Mouse (Mus musculus): ENCODE results near the gene Cdk5r1. TPM values are rescaled to one million over a fixed set of nuclear protein-coding genes. Genes with fewer than 3 reads are reported as not detected.

The Cdk5r1 gene
- total RNA-seq, 2 experiments from 2014 or later, result 327 to 329 TPM

DNA sequence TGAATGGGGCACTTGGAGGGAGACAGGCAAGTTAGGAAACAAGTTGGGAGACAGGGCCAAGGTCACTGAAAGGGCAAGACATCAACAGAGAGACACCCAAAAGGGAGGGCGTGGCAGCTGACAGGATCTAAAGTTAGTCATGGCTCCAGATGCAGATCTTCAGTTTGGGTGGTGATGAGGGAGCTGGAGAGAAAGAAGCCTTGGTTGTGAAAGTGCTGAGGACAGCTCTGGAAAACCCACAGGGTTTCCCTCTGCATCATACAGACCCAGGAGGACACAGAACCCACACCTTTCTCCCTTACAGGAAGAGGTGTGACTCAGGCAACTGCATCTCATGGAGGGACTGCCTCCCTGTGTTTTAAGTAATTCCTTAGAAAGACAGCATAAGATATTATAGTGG is 19.8 kb downstream of the Cdk5r1 start:
- no peak for DNase-seq (ENCODE audit: extremely low spot score in 1 of 2, low spot score in 2 of 2)
- intact Hi-C loops (cut with DNase I), result no loop called here

- intact Hi-C loops (cut with DNase I), result no loop called here
Observed at GRCm38 (mm10) chr11:80497225-80497919, 20.5 kb downstream of the Cdk5r1 start.

GRCm38 (mm10) chr11:80498328-80499070 is 21.7 kb downstream of the Cdk5r1 start:
- intact Hi-C loops (cut with DNase I), result no loop called here
- no peak for DNase-seq (ENCODE audit: extremely low spot score in 1 of 2, low spot score in 2 of 2)

More at GRCm38 (mm10) chr11:80497225-80497919, 20.5 kb downstream of the Cdk5r1 start:
- DNase-seq (ENCODE audit: extremely low spot score in 1 of 2, low spot score in 2 of 2), result no peak

DNA sequence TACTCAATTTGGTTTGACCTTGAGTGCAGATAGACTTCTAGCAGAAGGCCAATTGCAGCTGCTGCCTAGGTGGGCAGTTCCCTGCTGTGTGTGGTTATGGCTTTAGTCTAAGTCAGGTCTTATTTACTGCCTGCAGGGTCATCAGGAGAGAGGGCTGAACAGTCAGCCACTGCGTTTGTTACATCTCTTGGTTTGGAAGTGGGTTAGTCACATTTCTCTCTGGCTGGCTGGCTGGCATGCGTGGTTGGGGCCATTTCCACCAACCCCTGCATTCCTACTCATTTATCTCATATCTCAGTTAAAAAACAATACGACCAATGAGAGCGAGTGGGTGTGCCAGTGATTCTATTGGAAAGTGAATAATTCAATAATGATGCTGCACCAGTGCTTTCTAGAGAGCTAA is 22.7 kb downstream of the Cdk5r1 start:
- no peak for DNase-seq (ENCODE audit: extremely low spot score in 1 of 2, low spot score in 2 of 2)
- intact Hi-C loops (cut with DNase I), result no loop called here

- DNase-seq (ENCODE audit: extremely low spot score in 1 of 2, low spot score in 2 of 2), result no peak
- intact Hi-C loops (cut with DNase I), result no loop called here
Observed at GRCm38 (mm10) chr11:80503281-80503680, 26.5 kb downstream of the Cdk5r1 start.

- DNase-seq (ENCODE audit: extremely low spot score in 1 of 2, low spot score in 2 of 2), result peak; percentile 88 to 97
- intact Hi-C loops (cut with DNase I), result loop anchor here (2.0 kb wide), 1 partner anchor 23 kb away; no protein-coding TSS in a partner anchor
Observed at GRCm38 (mm10) chr11:80503726-80504452, 27.1 kb downstream of the Cdk5r1 start.

DNA sequence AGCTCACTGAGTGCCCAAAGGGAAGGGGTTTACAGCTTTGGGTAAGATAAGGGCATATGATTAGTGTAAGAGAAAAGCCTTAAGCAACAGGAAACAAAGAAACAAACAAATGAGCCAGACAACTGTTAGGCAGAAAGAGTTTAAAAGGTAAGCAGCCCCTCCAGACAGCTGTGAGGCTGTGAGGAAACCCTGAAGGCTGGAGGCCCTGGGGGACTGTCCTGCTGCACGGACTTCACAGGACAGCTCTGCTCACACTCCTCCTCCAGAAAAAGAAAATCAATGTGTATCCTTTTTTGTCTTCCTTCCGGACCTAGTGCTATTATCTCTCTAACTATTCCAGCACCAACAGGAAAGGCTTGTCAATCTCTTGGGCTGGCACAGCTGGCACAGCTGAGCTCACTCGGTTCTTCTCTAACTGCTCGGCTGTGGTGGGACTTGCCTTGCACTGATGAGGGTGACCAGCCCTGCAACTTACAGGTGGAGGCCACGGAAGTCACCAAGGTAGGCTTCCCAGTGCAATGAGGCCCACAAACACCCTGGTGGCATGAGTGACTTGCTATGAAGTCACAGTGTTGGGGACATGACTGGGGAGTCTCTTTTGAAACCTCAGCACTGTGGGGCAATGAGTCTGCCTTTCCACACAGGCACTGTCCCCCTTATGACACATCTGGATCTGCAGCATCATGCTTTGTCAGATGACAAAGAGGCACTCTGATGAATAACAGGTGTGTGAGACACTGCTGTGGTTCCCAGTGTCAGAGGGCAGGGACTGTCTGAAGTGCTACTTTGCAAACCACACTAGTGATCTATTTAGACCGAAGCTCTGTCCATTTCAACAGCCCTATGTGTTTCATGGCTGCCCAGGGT is 27.9 kb downstream of the Cdk5r1 start:
- intact Hi-C loops (cut with DNase I), result loop anchor here (2.0 to 5.0 kb wide), 2 partner anchors 24 to 98 kb away; no protein-coding TSS in a partner anchor
- DNase-seq (ENCODE audit: extremely low spot score in 1 of 2, low spot score in 2 of 2), result no peak

DNA sequence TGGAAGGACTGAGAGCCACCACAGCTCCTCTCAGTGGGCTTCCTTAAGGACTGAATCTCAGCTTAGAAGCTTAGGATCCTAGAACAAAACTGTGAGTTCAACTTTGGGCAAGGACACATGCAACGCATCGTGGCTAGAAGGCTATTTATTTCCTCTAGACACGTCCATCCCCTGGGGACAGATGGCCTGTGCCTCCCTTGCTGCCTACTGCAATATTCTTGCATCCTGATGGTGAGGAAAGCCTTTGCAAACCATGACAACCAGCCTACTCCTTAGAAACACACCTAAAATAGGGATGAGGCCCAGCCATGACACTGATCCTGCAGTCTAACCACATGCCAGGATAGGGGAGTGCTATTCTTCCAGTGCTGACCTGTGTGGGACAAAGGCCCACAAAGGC is 28.8 kb downstream of the Cdk5r1 start:
- intact Hi-C loops (cut with DNase I), result loop anchor here (2.0 to 5.0 kb wide), 2 partner anchors 25 to 97 kb away; no protein-coding TSS in a partner anchor
- DNase-seq (ENCODE audit: extremely low spot score in 1 of 2, low spot score in 2 of 2), result no peak

DNA sequence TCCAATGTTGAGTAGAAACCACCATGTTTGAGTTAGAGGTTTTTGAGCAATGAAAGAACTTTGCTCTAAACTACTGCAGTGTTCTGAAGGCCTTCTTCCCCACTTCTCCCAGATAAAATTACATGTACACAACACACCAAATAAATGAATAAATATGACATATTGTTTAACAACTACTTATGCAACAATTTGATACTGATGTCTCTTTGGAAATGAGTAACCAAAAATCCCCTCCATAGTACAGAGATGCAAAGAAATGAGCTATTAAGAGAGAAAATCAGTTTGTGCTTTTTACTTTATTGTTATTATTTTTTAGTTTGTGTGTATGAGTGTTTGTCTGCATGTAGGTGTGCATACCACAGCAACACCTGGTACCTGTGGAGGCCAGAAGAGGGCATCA is 29.7 kb downstream of the Cdk5r1 start:
- intact Hi-C loops (cut with DNase I), result loop anchor here (5.0 kb wide), 1 partner anchor 96 kb away; no protein-coding TSS in a partner anchor
- no peak for DNase-seq (ENCODE audit: extremely low spot score in 1 of 2, low spot score in 2 of 2)

DNA sequence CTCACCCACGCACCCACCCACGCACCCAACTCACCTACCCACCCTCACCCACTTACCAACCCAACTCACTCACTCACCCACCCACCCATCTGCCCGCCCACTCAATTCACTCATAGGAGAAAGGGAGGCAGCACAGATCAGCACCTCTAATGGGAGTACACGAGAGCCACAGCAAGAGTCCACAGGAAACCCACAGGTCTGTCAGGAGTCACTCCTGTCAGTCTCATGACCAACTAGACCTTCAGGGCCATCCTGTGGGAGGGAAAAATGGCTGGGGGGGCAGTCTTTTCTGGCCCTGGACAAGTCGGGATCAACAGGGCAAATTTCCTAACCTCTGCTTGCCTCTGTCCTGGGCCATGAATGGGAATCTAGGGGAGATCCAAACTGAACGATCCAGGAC is 31.0 kb downstream of the Cdk5r1 start:
- intact Hi-C loops (cut with DNase I), result loop anchor here (5.0 kb wide), 1 partner anchor 95 kb away; no protein-coding TSS in a partner anchor
- DNase-seq (ENCODE audit: extremely low spot score in 1 of 2, low spot score in 2 of 2), result no peak

DNA sequence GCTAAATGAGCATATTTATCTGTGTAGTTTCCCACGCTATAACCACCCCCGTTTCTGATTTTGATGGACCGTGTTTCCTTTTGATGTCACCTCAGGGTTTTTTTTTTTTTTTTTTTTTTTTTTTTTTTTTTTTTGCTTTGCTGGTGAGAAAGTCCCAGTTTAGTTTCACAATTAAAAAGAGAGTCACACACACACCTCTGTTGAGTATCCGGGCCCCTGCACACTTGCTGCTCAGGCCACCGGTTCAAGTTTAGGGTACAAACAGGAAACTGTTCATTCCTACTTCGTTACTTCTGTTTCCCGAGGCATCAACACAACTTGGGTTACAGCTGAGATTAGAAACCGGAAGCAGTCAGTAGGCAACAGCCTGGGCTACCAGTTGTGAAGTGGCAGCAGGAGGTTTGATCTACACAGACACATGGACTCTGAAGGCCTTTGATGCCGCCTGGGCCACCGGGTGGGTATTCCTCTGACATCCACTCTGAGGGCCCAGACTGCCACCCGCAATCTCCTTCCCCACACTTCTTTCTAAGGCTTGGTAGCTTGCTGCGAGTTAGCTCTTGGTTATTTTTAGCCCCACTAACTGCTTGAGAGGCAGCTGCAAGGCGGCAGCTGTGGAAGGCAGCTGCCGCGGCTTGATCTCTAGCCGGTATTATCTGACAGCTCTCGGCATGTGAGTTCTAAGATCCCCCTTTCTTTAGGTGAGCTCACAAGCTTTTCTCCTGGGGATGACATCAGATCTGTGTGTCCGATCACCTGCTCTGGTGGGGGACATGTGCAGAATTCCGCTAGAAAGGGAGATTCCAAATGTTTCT is 31.7 kb downstream of the Cdk5r1 start:
- intact Hi-C loops (cut with DNase I), result loop anchor here (5.0 kb wide), 1 partner anchor 94 kb away; no protein-coding TSS in a partner anchor
- DNase-seq (ENCODE audit: extremely low spot score in 1 of 2, low spot score in 2 of 2), result no peak

GRCm38 (mm10) chr11:80509176-80509506 is 32.3 kb downstream of the Cdk5r1 start:
- intact Hi-C loops (cut with DNase I), result loop anchor here (5.0 kb wide), 1 partner anchor 93 kb away; no protein-coding TSS in a partner anchor
- DNase-seq (ENCODE audit: extremely low spot score in 1 of 2, low spot score in 2 of 2), result no peak

DNA sequence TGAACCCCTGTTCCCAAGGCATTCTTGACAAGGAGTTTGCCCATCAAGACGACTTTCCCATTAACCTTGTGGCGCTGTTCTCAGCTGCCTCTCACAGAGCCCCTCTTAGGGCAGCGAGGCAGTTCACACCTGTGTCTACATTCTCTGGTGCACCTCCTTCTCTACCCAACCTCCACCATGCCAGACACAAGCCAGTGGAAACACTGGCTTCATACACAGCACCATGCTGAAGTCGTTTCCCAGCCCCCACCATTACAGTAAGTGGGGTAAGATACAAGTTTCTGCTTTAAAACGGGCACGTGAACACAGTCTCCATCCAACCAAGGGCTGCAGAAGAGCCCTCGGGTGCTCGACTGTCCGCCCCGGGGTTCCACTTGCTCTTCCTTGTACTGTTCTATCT is 33.3 kb downstream of the Cdk5r1 start:
- no peak for DNase-seq (ENCODE audit: extremely low spot score in 1 of 2, low spot score in 2 of 2)
- intact Hi-C loops (cut with DNase I), result no loop called here

DNA sequence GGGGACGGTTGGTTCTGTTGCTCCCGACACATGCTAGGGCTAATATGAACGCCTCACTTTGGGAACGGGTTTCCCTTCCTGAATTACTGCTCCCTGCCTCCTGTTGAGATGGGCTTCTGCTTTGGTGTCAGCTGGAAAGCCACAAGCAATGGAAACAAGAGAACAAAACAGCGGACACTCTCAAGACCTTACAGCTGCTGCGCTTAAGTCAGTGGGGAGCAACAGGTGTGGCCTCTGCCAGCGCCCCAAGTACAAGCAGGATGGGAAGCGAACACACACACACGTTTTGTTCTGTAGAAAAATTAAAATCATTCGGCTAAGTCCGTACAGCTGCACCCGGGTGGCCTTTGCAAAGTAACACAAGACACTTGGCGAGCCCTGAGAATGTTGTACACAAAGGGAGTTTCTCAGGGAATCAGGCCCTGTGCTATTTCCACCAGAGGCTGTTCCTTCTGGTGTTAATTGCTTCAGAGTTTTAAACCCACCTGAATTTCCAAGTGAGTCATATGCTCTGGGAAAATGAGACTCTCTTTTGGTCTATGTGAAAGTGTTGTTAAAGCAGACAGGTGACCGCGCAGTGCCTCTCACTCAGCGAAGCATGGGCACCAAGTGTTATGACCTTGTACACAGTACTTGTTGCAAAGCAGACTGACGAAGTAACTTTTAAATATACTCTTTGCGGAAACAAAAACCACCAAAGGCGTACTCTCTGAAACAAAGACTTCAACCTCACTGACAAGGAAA is 35.7 kb downstream of the Cdk5r1 start:
- intact Hi-C loops (cut with DNase I), result no loop called here
- no peak for DNase-seq (ENCODE audit: extremely low spot score in 1 of 2, low spot score in 2 of 2)

GRCm38 (mm10) chr11:80513796-80514195 is 37.0 kb downstream of the Cdk5r1 start:
- intact Hi-C loops (cut with DNase I), result no loop called here
- peak in 1 of 2 experiments; percentile 50 for DNase-seq (ENCODE audit: extremely low spot score in 1 of 2, low spot score in 2 of 2)

DNA sequence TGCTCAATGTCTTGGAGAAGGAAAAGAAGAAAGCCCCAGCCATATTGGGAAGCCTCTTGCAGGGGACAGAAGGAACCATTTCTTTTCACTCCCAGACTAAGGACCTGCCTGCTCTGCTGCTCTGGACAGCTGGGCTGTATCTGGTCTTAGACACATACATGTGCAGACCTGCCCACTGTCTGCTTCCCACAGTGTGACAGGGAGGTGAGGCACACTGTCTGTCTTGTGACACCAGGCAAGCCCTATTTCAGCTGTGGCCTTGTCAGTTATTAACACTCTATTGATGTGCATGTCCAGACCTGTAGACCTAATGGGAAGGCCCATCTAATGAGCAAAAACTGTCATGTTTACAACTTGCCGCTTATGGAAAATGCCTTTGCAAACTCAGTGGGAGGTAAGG is 38.5 kb downstream of the Cdk5r1 start:
- intact Hi-C loops (cut with DNase I), result loop anchor here (5.0 kb wide), 1 partner anchor 33 kb away; no protein-coding TSS in a partner anchor

DNA sequence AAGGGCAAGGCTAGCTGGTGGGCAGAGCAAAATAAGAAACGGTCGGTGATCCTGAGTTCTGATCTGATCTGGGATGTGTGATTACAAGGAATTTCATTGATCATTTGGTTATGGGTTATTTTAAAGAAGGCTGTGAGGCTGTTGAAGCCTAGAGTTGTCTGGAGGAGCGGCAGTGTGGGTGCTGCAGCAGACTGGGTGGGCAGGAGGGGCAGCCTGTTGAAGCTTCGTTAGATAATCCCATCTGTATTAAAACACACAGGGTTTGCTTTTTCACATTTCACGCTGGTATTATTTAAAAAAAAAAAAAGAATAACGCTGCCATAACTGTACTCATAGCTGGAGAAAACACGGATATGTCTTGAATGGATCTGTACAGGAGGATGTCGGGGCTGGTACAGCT is 39.1 kb downstream of the Cdk5r1 start:
- DNase-seq (ENCODE audit: extremely low spot score in 1 of 2, low spot score in 2 of 2), result no peak
- intact Hi-C loops (cut with DNase I), result loop anchor here (5.0 kb wide), 1 partner anchor 34 kb away; no protein-coding TSS in a partner anchor

More for the DNA sequence above, 38.5 kb downstream of the Cdk5r1 start:
- no peak for DNase-seq (ENCODE audit: extremely low spot score in 1 of 2, low spot score in 2 of 2)

Measured in left cerebral cortex, postnatal 10 days (tissue).